Mouse (Mus musculus) MEL (cell line): Measurements from ENCODE around the gene Cpne1.

Source experiments
- MAX ChIP-seq: IDR thresholded peaks from 2 replicates; pipeline ENCODE4 v1.6.1; 2011; ENCODE audit warnings: low read length, improper control_type of control experiment
- POLR2A ChIP-seq, 2 experiments: IDR thresholded peaks; 2 replicates each; pipeline ENCODE4 v1.6.1; 2011 to 2012; ENCODE audit warnings: low read length in 2 of 2, mild to moderate bottlenecking in 2 of 2, control low read depth in 1 of 2, improper control_type of control experiment in 1 of 2, low read depth in 1 of 2, moderate library complexity in 1 of 2; ENCODE audit not compliant: control insufficient read depth in 1 of 2, insufficient read depth in 1 of 2, poor library complexity in 1 of 2
- RAD21 ChIP-seq: IDR thresholded peaks from 2 replicates; pipeline ENCODE4 v1.6.1; 2011; ENCODE audit warnings: mild to moderate bottlenecking, low read depth, low read length, improper control_type of control experiment
- ZC3H11A ChIP-seq: IDR thresholded peaks from 2 replicates; pipeline ENCODE4 v1.6.1; 2012; ENCODE audit warnings: low read depth, mild to moderate bottlenecking, inconsistent platforms, low read length, improper control_type of control experiment

GRCm38 (mm10) chr2:156091926-156092325 is 19.8 kb downstream of the Cpne1 start:
- TF ChIP-seq RAD21 (no peak), ZC3H11A (no peak), POLR2A (IDR thresholded peaks at IDR 0.05; ENCODE audit: control insufficient read depth in 1 of 2, insufficient read depth in 1 of 2, low read depth in 1 of 2, low read length in 2 of 2, poor library complexity in 1 of 2) (no peak), MAX (no peak)
